Mouse (Mus musculus): Measurements from ENCODE around the gene Rab44.

- no peak for TF ChIP-seq POLR2A (IDR thresholded peaks at IDR 0.05; ENCODE audit: low read depth, low read length)
- no peak for TF ChIP-seq CTCF (IDR thresholded peaks at IDR 0.05; ENCODE audit: extremely low read depth, insufficient read depth, insufficient read length, insufficient replicate concordance)
Observed at GRCm38 (mm10) chr17:29179917-29180316, 66.0 kb downstream of the Rab44 start.

All from spleen, adult 2 months (tissue).